Mouse (Mus musculus) CH12.LX (cell line): ENCODE results near the gene B230104I21Rik. TPM values are rescaled to one million over a fixed set of nuclear protein-coding genes. Genes with fewer than 3 reads are reported as not detected.

ENCODE experiments used
- DNase-seq: peaks from one replicate; pipeline ENCODE4 v3.0.0-alpha.2; 2013; ENCODE audit errors: extremely low read depth
- H3K27ac ChIP-seq: 2 replicates; pipeline ENCODE4 v1.5.1; 2012; ENCODE audit warnings: low read depth, mild to moderate bottlenecking, control low read depth, moderate library complexity; ENCODE audit not compliant: insufficient read depth
- H3K27me3 ChIP-seq: replicated peaks from 2 replicates; pipeline ENCODE3; 2012; ENCODE audit warnings: inconsistent platforms
- H3K36me3 ChIP-seq, 2 experiments: replicated peaks in 1 of 2; 2 replicates each; pipeline versions ENCODE3 to v1.6.1; 2012; ENCODE audit warnings: inconsistent platforms in 1 of 2, low read length in 1 of 2, mild to moderate bottlenecking in 1 of 2, mixed read lengths in 1 of 2, moderate library complexity in 1 of 2; ENCODE audit not compliant: control insufficient read depth in 1 of 2, insufficient read depth in 1 of 2
- H3K4me1 ChIP-seq, 2 experiments: 2 replicates each; pipeline ENCODE4 v1.6.1; 2012; ENCODE audit warnings: inconsistent platforms in 1 of 2, moderate library complexity in 1 of 2; ENCODE audit not compliant: insufficient read depth in 2 of 2, control insufficient read depth in 1 of 2
- H3K4me2 ChIP-seq: 2 replicates; pipeline ENCODE4 v1.6.1; 2012; ENCODE audit warnings: low read depth, mild to moderate bottlenecking, control low read depth; ENCODE audit not compliant: poor library complexity, insufficient read depth, severe bottlenecking
- H3K4me3 ChIP-seq, 3 experiments: fragments of 150-350 bp in 1 of 3; sonication (generic) in 1 of 3; replicated peaks in 1 of 3; 2 replicates each; pipeline versions ENCODE3 to v1.5.1; 2011 to 2012; ENCODE audit warnings: low read depth in 2 of 3, low read length in 2 of 3, mild to moderate bottlenecking in 2 of 3, moderate library complexity in 2 of 3, control low read depth in 1 of 3, improper control_type of control experiment in 1 of 3, inconsistent platforms in 1 of 3, mixed read lengths in 1 of 3; ENCODE audit not compliant: poor library complexity in 1 of 3
- H3K79me2 ChIP-seq: replicated peaks from 2 replicates; pipeline ENCODE4 v1.6.1; 2012; ENCODE audit warnings: mild to moderate bottlenecking, moderate library complexity; ENCODE audit not compliant: control insufficient read depth, poor library complexity, insufficient read depth, severe bottlenecking; ENCODE audit errors: extremely low read depth
- H3K9ac ChIP-seq: 2 replicates; pipeline ENCODE4 v1.6.1; 2012; ENCODE audit warnings: low read depth, mild to moderate bottlenecking, control low read depth, moderate library complexity; ENCODE audit not compliant: insufficient read depth
- H3K9me3 ChIP-seq: replicated peaks from 2 replicates; pipeline ENCODE3; 2012; ENCODE audit warnings: low read length, inconsistent platforms, mixed read lengths
- BHLHE40 ChIP-seq: IDR thresholded peaks from 2 replicates; pipeline ENCODE4 v1.6.1; 2011; ENCODE audit warnings: mild to moderate bottlenecking, low read depth, low read length, improper control_type of control experiment
- CHD1 ChIP-seq: IDR thresholded peaks from 2 replicates; pipeline ENCODE4 v1.6.1; 2012; ENCODE audit warnings: low read depth, low read length, improper control_type of control experiment, inconsistent platforms
- CHD2 ChIP-seq: IDR thresholded peaks from 2 replicates; pipeline ENCODE4 v1.6.1; 2011; ENCODE audit warnings: low read length, improper control_type of control experiment
- E2F4 ChIP-seq: IDR thresholded peaks from 2 replicates; pipeline ENCODE4 v1.6.1; 2011; ENCODE audit warnings: low read depth, low read length, improper control_type of control experiment; ENCODE audit not compliant: insufficient replicate concordance
- ELF1 ChIP-seq: IDR thresholded peaks from 2 replicates; pipeline ENCODE4 v1.6.1; 2014; ENCODE audit warnings: low read depth, mild to moderate bottlenecking, inconsistent platforms, low read length, improper control_type of control experiment
- EP300 ChIP-seq: IDR thresholded peaks from 2 replicates; pipeline ENCODE4 v1.6.1; 2011; ENCODE audit warnings: low read length, improper control_type of control experiment
- ETS1 ChIP-seq: conservative IDR thresholded peaks from 2 replicates; pipeline ENCODE4 v1.6.1; 2012; ENCODE audit warnings: low read depth, mild to moderate bottlenecking, inconsistent platforms, low read length, improper control_type of control experiment, moderate library complexity
- GABPA ChIP-seq: IDR thresholded peaks from 2 replicates; pipeline ENCODE4 v1.6.1; 2012; ENCODE audit warnings: low read depth, low read length, improper control_type of control experiment, inconsistent platforms; ENCODE audit not compliant: insufficient replicate concordance
- HCFC1 ChIP-seq: IDR thresholded peaks from 2 replicates; pipeline ENCODE4 v1.6.1; 2012; ENCODE audit warnings: low read depth, mild to moderate bottlenecking, inconsistent platforms, low read length, improper control_type of control experiment
- IRF4 ChIP-seq: IDR thresholded peaks from 2 replicates; pipeline ENCODE4 v1.6.1; 2014; ENCODE audit warnings: low read depth, mild to moderate bottlenecking, inconsistent platforms, low read length, improper control_type of control experiment
- JUN ChIP-seq: IDR thresholded peaks from 2 replicates; pipeline ENCODE4 v1.6.1; 2011; ENCODE audit warnings: low read depth, mild to moderate bottlenecking, low read length, improper control_type of control experiment, moderate library complexity; ENCODE audit not compliant: insufficient read depth
- JUND ChIP-seq: conservative IDR thresholded peaks from 2 replicates; pipeline ENCODE4 v1.6.1; 2011; ENCODE audit warnings: low read depth, low read length, improper control_type of control experiment
- KAT2A ChIP-seq: IDR thresholded peaks from 2 replicates; pipeline ENCODE4 v1.6.1; 2012; ENCODE audit warnings: low read length, improper control_type of control experiment, inconsistent platforms; ENCODE audit not compliant: insufficient replicate concordance
- MAX ChIP-seq: IDR thresholded peaks from 2 replicates; pipeline ENCODE4 v1.6.1; 2011; ENCODE audit warnings: low read length, improper control_type of control experiment
- MAZ ChIP-seq: IDR thresholded peaks from 2 replicates; pipeline ENCODE4 v1.6.1; 2012; ENCODE audit warnings: low read depth, mild to moderate bottlenecking, inconsistent platforms, low read length, improper control_type of control experiment, moderate library complexity
- NRF1 ChIP-seq: IDR thresholded peaks from 2 replicates; pipeline ENCODE4 v1.6.1; 2014; ENCODE audit warnings: low read depth, mild to moderate bottlenecking, inconsistent platforms, low read length, improper control_type of control experiment, moderate library complexity
- POLR2AphosphoS2 ChIP-seq: IDR thresholded peaks from 2 replicates; pipeline ENCODE4 v1.6.1; 2011; ENCODE audit warnings: low read depth, low read length, improper control_type of control experiment
- RAD21 ChIP-seq: IDR thresholded peaks from 2 replicates; pipeline ENCODE4 v1.6.1; 2011; ENCODE audit warnings: low read depth, mild to moderate bottlenecking, low read length, improper control_type of control experiment, moderate library complexity
- RCOR1 ChIP-seq: conservative IDR thresholded peaks from 2 replicates; pipeline ENCODE4 v1.6.1; 2012; ENCODE audit warnings: low read depth, mild to moderate bottlenecking, inconsistent platforms, low read length, improper control_type of control experiment
- SIN3A ChIP-seq: IDR thresholded peaks from 2 replicates; pipeline ENCODE4 v1.6.1; 2012; ENCODE audit warnings: low read length, improper control_type of control experiment, inconsistent platforms
- SMC3 ChIP-seq: IDR thresholded peaks from 2 replicates; pipeline ENCODE4 v1.6.1; 2011; ENCODE audit warnings: low read depth, low read length, improper control_type of control experiment
- TBP ChIP-seq: conservative IDR thresholded peaks from 2 replicates; pipeline ENCODE4 v1.6.1; 2011; ENCODE audit warnings: low read depth, low read length, improper control_type of control experiment
- TCF12 ChIP-seq: IDR thresholded peaks from 2 replicates; pipeline ENCODE4 v1.6.1; 2014; ENCODE audit warnings: low read depth, mild to moderate bottlenecking, inconsistent platforms, low read length, improper control_type of control experiment
- USF2 ChIP-seq: conservative IDR thresholded peaks from 2 replicates; pipeline ENCODE4 v1.6.1; 2011; ENCODE audit warnings: low read depth, low read length, improper control_type of control experiment
- ZC3H11A ChIP-seq: IDR thresholded peaks from 2 replicates; pipeline ENCODE4 v1.6.1; 2012; ENCODE audit warnings: low read depth, mild to moderate bottlenecking, inconsistent platforms, low read length, improper control_type of control experiment
- ZMIZ1 ChIP-seq: IDR thresholded peaks from 2 replicates; pipeline ENCODE4 v1.6.1; 2012; ENCODE audit warnings: low read depth, mild to moderate bottlenecking, inconsistent platforms, low read length, improper control_type of control experiment
- ZNF384 ChIP-seq: IDR thresholded peaks from 2 replicates; pipeline ENCODE4 v1.6.1; 2012; ENCODE audit warnings: low read depth, low read length, improper control_type of control experiment, inconsistent platforms
- dilution Hi-C: fragments of 300-500 bp; cut with MboI; formaldehyde crosslinking; loops from 2 replicates; pipeline ENCODE4 v1.14.3; 2020; ENCODE audit warnings: low sequenced_read_pairs; ENCODE audit not compliant: extremely low pct_unique_long_range_greater_than_20kb, extremely low pct_ligation_motif_present
- in situ Hi-C: fragments of 300-500 bp; cut with MboI; formaldehyde crosslinking; loops from 3 replicates; pipeline ENCODE4 v1.14.3; 2019; ENCODE audit warnings: low sequenced_read_pairs, low pct_ligation_motif_present, low pct_unique_long_range_greater_than_20kb, mixed read lengths
- polyA plus RNA-seq: library from polyadenylated mRNA; unstranded; fragments of >175 nt; gene quantifications from 2 replicates; pipeline ENCODE4 v1.2.1, GENCODE M21; 2012; ENCODE audit warnings: low read depth; ENCODE audit not compliant: insufficient read length
- total RNA-seq, 2 experiments: library from RNA; depleted of rRNA; stranded (reverse); fragments of 300-350 nt in 1 of 2; fragments of >200 nt in 1 of 2; gene quantifications; 2 replicates each; pipeline ENCODE4 v1.2.3; 2012 to 2014

The B230104I21Rik gene
- total RNA-seq (2012; rRNA removed) (not detected in 2 replicates), total RNA-seq (2014; rRNA removed) (not detected in 2 replicates), polyA plus RNA-seq (not detected in 2 replicates)

DNA sequence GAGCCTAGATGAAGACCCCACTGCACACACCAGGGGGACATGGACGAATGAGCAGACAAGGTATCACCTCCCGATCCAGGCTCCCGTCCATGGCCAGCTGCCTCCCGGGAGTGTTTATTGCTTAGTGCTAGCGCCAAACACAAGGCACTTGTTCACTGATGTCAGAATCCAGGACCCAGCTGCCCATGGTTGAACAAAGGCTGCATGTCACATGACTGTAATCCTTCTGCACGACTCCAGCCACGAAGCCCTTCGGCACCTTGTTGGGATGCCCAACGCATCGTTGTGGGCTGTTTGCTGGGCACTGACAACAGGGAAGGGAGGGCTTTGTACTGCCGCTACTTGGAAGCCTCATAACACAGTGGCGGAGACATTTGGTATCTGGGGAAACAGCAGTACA lies at the start of gene B230104I21Rik:
TSS of gene B230104I21Rik (plus strand) at position 367 of the 400 bp plus-strand sequence.
- Histone ChIP-seq H3K79me2 (no peaks in the 10 kb centered on the region), H3K27me3 (no peaks in the 10 kb centered on the region), H3K36me3 (no peaks in the 10 kb centered on the region), H3K27ac (no peak within 1 kb of the TSS), H3K4me1 (no peaks in the 10 kb centered on the region), H3K4me2 (no peak within 1 kb of the TSS), H3K9ac (no peak within 1 kb of the TSS), H3K9me3 (peaks cover 97% of the 10 kb centered on the region), H3K4me3 (no peak within 1 kb of the TSS)
- in situ Hi-C loops (no loop called here), dilution Hi-C loops (no loop called here)
- no peak for DNase-seq
- no peak for TF ChIP-seq TBP
- TF ChIP-seq SMC3, result no peak
- TF ChIP-seq KAT2A, result no peak
- TF ChIP-seq ETS1, result no peak
- TF ChIP-seq RCOR1, result no peak
- TF ChIP-seq MAX, result no peak
- no peak for TF ChIP-seq USF2
- no peak for TF ChIP-seq ZMIZ1
- TF ChIP-seq MAZ, result no peak
- no peak for TF ChIP-seq TCF12
- no peak for TF ChIP-seq E2F4
- TF ChIP-seq ZC3H11A, result no peak
- no peak for TF ChIP-seq SIN3A
- TF ChIP-seq JUN, result no peak
- no peak for TF ChIP-seq ZNF384
- no peak for TF ChIP-seq GABPA
- TF ChIP-seq POLR2AphosphoS2, result no peak
- TF ChIP-seq EP300, result no peak

DNA sequence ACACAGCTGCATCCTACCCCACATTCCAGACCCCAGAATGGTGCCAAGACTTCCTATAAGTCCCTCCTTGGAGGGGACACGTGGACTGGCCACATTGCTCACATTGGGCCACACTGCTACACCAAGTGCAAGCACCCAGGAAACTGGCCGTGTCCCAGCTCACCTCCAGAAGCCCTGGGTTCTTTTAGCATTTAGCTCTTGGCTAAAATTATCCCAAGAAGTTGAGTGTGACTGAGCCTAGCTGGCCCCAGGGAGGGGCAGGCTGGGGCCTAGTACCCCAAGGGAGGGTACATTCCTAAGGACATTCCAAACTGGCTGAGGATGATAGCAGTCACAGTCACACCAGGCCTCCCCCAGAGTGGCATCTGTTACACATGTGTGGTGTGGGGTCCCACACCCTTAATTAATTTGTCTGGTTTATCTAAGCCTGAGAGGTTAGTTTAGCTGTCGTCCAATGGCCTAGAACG lies 42.2 kb upstream of the B230104I21Rik start:
- Histone ChIP-seq H3K27me3 (no peaks in the 10 kb centered on the region), H3K27ac (no peak overlapping the region), H3K9ac (no peak overlapping the region), H3K79me2 (no peaks in the 10 kb centered on the region), H3K4me3 (no peak overlapping the region), H3K4me2 (no peak overlapping the region), H3K36me3 (no peaks in the 10 kb centered on the region), H3K4me1 (no peaks in the 10 kb centered on the region), H3K9me3 (peaks cover 93% of the 10 kb centered on the region)
- in situ Hi-C loops (no loop called here), dilution Hi-C loops (no loop called here)
- DNase-seq, result no peak
- TF ChIP-seq ZMIZ1 (no peak), CHD1 (no peak), CHD2 (no peak), POLR2AphosphoS2 (no peak), RAD21 (no peak), TBP (no peak), USF2 (no peak), JUND (no peak), KAT2A (no peak), GABPA (no peak), BHLHE40 (no peak), HCFC1 (no peak), ZC3H11A (no peak), ELF1 (no peak), SMC3 (no peak), NRF1 (no peak), SIN3A (no peak), IRF4 (no peak), TCF12 (no peak)
